Mouse (Mus musculus): Measurements from ENCODE around the gene Tmem186. TPM values are rescaled to one million over a fixed set of nuclear protein-coding genes. Genes with fewer than 3 reads are reported as not detected.

The Tmem186 gene
- 1 to 10 TPM; 1.6 to 7.5 TPM for polyA plus RNA-seq (2012; fragmentation: generic; extraction: Trizol)

DNA sequence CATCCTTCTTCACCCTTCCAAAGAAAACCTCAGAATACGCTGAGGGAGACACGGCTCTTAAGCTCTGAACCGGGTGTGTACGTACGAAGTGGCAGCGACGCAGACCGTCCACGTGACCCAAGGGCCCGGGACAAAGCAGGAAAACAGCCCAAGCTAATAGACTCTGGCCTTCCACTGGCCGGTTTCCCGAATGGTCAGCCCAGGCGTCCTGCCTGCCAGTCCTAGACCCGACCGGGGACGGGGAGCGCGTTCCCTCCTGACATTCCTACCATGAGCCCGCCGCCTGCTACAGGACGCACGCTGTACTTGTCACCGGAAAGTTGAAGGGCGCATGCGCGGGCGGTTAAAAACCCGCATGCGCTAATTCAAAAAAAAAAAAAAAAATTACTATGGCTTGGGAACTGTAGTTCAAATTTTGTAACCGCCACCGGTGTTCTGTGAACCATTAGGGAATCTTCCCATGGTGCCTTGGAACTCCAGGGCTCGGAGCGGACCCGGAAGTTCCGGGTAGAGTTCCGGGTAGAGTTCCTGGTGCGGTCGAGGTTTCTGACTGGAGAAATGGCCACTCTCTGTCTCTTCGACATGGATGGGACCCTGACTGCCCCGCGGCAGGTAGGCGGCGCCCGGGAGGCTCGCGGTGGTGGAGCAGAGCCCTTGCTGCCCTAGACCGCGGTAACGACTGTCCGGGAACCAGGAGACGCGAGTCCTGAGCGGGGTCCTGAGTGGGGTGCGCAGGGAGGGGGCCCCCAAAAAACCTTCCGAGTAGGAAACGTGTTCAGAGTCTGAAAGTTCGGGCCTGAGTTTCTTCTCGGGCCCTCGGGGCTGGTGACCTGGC lies at the start of gene Tmem186, which contains the start of gene Pmm2:
TSS of gene Tmem186 (minus strand) at position 496 of the 835 bp plus-strand sequence.
TSS of gene Pmm2 (plus strand) at position 458 of the 835 bp plus-strand sequence.

DNA sequence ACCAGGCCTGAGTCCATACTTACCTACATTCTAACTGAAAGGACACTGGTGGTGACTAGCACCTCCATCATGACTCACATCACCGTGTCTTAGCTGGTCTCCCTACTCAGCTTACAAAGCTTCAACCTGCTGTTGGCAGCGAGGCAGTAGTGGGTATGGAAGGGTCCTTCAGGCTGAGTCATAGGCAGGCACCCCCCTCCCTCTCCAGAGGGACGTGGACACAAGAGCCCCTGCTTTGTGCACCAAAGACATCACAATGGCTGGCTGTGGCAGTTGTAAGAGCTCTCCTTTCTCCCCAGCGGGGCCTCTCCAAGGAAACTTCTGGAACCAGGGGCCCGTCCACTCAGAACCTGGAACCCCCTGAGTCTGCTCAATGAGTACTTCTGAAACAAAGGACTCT lies 43.0 kb upstream of the Tmem186 start, which contains the start of gene Gm5767:
TSS of gene Gm5767 (plus strand) at position 301 of the 400 bp plus-strand sequence.

DNA sequence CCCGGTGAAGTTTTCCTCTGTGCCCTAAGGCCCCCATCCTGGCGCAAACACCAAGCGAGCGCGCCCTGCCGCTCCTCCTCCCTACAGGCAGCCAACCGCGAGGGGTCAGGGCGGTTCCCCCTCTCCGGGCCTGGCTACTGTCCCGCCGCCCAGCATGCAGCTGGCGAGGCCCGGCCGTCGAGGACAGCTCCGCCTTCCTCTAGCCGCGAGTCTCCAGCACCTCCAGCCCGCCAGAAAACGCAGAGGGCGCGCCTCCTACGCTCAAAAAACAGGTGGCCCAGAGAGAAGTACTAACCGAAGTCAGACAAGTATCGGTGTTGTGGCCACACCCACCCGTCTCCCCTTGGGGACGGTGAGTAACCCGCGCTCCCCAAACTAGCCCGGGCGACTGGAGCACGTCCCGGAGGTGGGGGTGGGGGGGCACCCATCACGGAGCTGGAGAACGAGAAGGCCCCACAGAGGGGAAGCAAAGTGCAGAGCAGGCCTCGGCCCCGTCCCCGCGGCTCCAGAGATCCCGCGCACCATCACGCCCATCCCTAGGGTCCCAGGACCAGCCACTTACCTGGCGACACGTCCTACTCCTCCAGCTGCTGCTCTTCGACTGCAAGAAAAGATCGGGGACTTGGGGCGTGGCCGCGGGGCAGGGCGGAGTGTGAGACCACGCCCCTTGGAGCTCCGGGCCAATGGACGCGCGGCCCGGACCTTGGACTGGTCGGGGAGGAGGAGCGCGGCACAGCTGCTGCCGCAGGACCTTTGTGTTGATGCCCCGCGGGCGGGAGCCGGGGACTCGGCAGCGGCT lies 34.2 kb upstream of the Tmem186 start, which contains the start of gene Carhsp1:
TSS of gene Carhsp1 (minus strand) at position 605 of the 799 bp plus-strand sequence.

Other genes with a start within 250 kb of the Tmem186 start
- not detected for gene Tmem114, start 212.6 kb downstream of the Tmem186 start, polyA plus RNA-seq (2012; fragmentation: generic; extraction: Trizol)
- 1 to 10 TPM; 4.6 to 7.3 TPM for gene Mettl22, start 166.9 kb downstream of the Tmem186 start, polyA plus RNA-seq (2012; fragmentation: generic; extraction: Trizol)
- gene Abat, start 124.3 kb downstream of the Tmem186 start, polyA plus RNA-seq (2012; fragmentation: generic; extraction: Trizol), result under 1 TPM; under 0.01 to 0.60 TPM
- gene Pmm2, start within 50 bp of the Tmem186 start, polyA plus RNA-seq (2012; fragmentation: generic; extraction: Trizol), result 10 to 100 TPM; 36.4 to 39.2 TPM
- 10 to 100 TPM; 45.9 to 90.7 TPM for gene Carhsp1, start 34.4 kb upstream of the Tmem186 start, polyA plus RNA-seq (2012; fragmentation: generic; extraction: Trizol)
- under 1 TPM; 0.20 to 0.41 TPM for gene Gm5767, start 43.1 kb upstream of the Tmem186 start, polyA plus RNA-seq (2012; fragmentation: generic; extraction: Trizol)
- 10 to 100 TPM in 1 of 2 experiments, 1 to 10 TPM in 1; 3.4 to 21.5 TPM for gene Usp7, start 154.6 kb upstream of the Tmem186 start, polyA plus RNA-seq (2012; fragmentation: generic; extraction: Trizol)
- gene 1810013L24Rik, start 192.4 kb upstream of the Tmem186 start, polyA plus RNA-seq (2012; fragmentation: generic; extraction: Trizol), result 10 to 100 TPM in 1 of 2 experiments, 1 to 10 TPM in 1; 3.7 to 13.1 TPM

All from C3H10T1/2 (cell line).